Mouse (Mus musculus) midbrain, embryonic 16.5 days (tissue): ENCODE measurements around the gene Tmx4. TPM values are rescaled to one million over a fixed set of nuclear protein-coding genes. Genes with fewer than 3 reads are reported as not detected.

Experiments used
- ATAC-seq: fragments of 200-750 bp; cut with Nextera tagmentation; 2 replicates; pipeline ENCODE4 v1.8.0; 2017; ENCODE audit warnings: moderate TSS enrichment
- H3K27ac ChIP-seq: fragments of 300-500 bp; sonication (generic); 2 replicates; pipeline ENCODE4 v1.5.1; 2014; ENCODE audit warnings: mild to moderate bottlenecking, low read length, mixed read lengths
- H3K27me3 ChIP-seq: fragments of 300-500 bp; sonication (generic); 2 replicates; pipeline ENCODE4 v1.6.1; 2014; ENCODE audit warnings: low read depth, low read length, mixed read lengths; ENCODE audit not compliant: control insufficient read depth, insufficient read depth
- H3K36me3 ChIP-seq: fragments of 300-500 bp; sonication (generic); 2 replicates; pipeline ENCODE4 v1.6.1; 2014; ENCODE audit warnings: mild to moderate bottlenecking, low read length, moderate library complexity, mixed read lengths; ENCODE audit not compliant: control insufficient read depth, insufficient read depth
- H3K4me1 ChIP-seq: fragments of 300-500 bp; sonication (generic); 2 replicates; pipeline ENCODE4 v1.6.1; 2014; ENCODE audit warnings: mild to moderate bottlenecking, low read length, mixed read lengths; ENCODE audit not compliant: control insufficient read depth, insufficient read depth
- H3K4me2 ChIP-seq: fragments of 300-500 bp; sonication (generic); 2 replicates; pipeline ENCODE4 v1.6.1; 2014; ENCODE audit warnings: mild to moderate bottlenecking, low read length, mixed read lengths
- H3K4me3 ChIP-seq: fragments of 300-500 bp; sonication (generic); 2 replicates; pipeline ENCODE4 v1.5.1; 2014; ENCODE audit warnings: low read depth, mild to moderate bottlenecking, low read length, moderate library complexity, mixed read lengths
- H3K9ac ChIP-seq: fragments of 300-500 bp; sonication (generic); 2 replicates; pipeline ENCODE4 v1.6.1; 2014; ENCODE audit warnings: low read depth, low read length, mixed read lengths
- H3K9me3 ChIP-seq: fragments of 300-500 bp; sonication (generic); replicated peaks from 2 replicates; pipeline ENCODE4 v1.6.1; 2014; ENCODE audit warnings: mild to moderate bottlenecking, low read length, mixed read lengths; ENCODE audit not compliant: control insufficient read depth, poor library complexity, severe bottlenecking
- WGBS: fragments of 180-500 bp; shearing (Covaris S2); extraction: QIAGEN DNeasy Blood & Tissue Kit; methylation state at CpG from one replicate; pipeline ENCODE4 v1.1.7; 2014; 5-methylcytosine and 5-hydroxymethylcytosine counted together
- polyA plus RNA-seq: library from polyadenylated mRNA; unstranded; fragments of >200 nt; fragmentation: Nextera tagmentation; extraction: Ambion mirVana; gene quantifications from 2 replicates; pipeline ENCODE4 v1.2.1, GENCODE M21; 2015

Tmx4 gene
- polyA plus RNA-seq, 1 experiment from 2014 or later: 143 TPM

- H3K9ac ChIP-seq: no peak overlapping the region
- no peak overlapping the region for H3K4me2 ChIP-seq
- H3K27me3 ChIP-seq: no peaks in the 10 kb centered on the region
- no peaks in the 10 kb centered on the region for H3K9me3 ChIP-seq
- no peak overlapping the region for H3K27ac ChIP-seq
- no peaks in the 10 kb centered on the region for H3K4me1 ChIP-seq
- ATAC-seq: no peak
- H3K4me3 ChIP-seq: no peak overlapping the region
- no peaks in the 10 kb centered on the region for H3K36me3 ChIP-seq
These were observed 10.7 kb upstream of the Tmx4 start for GRCm38 (mm10) chr2:134654668-134655067.

- Histone ChIP-seq H3K27me3 (no peaks in the 10 kb centered on the region), H3K4me3 (no peak overlapping the region), H3K9me3 (no peaks in the 10 kb centered on the region), H3K27ac (no peak overlapping the region), H3K4me1 (peaks cover 5% of the 10 kb centered on the region; the same call in 1 of the 2 replicates), H3K4me2 (no peak overlapping the region), H3K36me3 (no peaks in the 10 kb centered on the region), H3K9ac (no peak overlapping the region)
- WGBS: 87% methylated on average over 5 of the region's 5 CpGs
- no peak for ATAC-seq
These were observed 8.8 kb upstream of the Tmx4 start for GRCm38 (mm10) chr2:134652759-134653158.

DNA sequence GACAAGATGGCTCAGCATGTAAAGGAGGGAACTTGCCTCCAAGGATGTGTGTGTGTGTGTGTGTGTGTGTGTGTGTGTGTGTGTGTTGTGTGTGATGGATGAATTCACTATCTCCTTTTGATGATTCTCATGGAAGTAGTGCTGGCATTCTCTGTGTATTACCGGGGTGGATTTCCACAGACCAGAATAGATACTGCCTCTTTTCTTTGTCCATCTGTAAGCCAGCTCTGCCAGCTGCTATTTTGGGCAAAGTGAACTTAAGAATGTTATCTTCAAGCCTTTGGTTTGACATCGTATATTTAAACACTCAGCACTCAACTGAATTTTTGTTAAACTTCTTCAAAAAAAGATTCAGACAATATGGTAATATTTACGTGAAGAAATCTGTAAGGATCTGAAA lies 5.1 kb upstream of the Tmx4 start:
- Histone ChIP-seq H3K9ac (no peak overlapping the region), H3K4me3 (no peak overlapping the region), H3K9me3 (no peaks in the 10 kb centered on the region), H3K36me3 (no peaks in the 10 kb centered on the region), H3K27ac (no peak overlapping the region), H3K4me1 (peaks cover 20% of the 10 kb centered on the region), H3K27me3 (no peaks in the 10 kb centered on the region), H3K4me2 (no peak overlapping the region)
- ATAC-seq: no peak
- WGBS: 91% methylated on average over 3 of the region's 3 CpGs

DNA sequence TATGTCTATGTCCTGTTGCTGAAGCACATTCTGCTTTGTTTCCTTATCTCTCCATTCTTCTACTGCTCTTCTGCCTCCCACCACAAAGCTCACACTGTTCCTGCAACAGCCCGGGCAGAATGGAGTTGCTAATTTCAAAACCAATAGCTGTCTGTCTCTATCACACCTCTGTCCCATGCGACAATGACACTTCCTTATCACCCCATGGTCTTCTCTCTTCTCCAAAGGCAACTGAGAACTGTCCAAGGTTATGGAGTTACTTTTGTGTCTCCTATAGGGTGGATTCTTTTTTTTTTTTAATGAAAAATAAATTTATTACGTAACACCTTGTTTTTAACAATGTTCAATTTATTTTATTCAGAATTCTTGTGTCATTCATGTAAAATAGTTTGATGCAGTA lies 1.8 kb upstream of the Tmx4 start:
- Histone ChIP-seq H3K9ac (no peak overlapping the region; the same call in 1 of the 2 replicates), H3K4me2 (no peak overlapping the region), H3K9me3 (no peaks in the 10 kb centered on the region), H3K4me1 (peaks cover 27% of the 10 kb centered on the region), H3K36me3 (no peaks in the 10 kb centered on the region), H3K27ac (peak overlapping the region; percentile 100), H3K27me3 (no peaks in the 10 kb centered on the region), H3K4me3 (no peak overlapping the region)
- no peak for ATAC-seq
- 71% methylated on average over 3 of the region's 3 CpGs for WGBS

GRCm38 (mm10) chr2:134645166-134645565 lies 1.2 kb upstream of the Tmx4 start:
- peak overlapping the region; percentile 7; the same call in 1 of the 2 replicates for H3K4me2 ChIP-seq
- H3K36me3 ChIP-seq: no peaks in the 10 kb centered on the region
- H3K4me1 ChIP-seq: peaks cover 29% of the 10 kb centered on the region
- no peak overlapping the region; the same call in 1 of the 2 replicates for H3K9ac ChIP-seq
- WGBS: 22% methylated on average over 4 of the region's 4 CpGs
- ATAC-seq: no peak
- H3K27me3 ChIP-seq: no peaks in the 10 kb centered on the region
- H3K4me3 ChIP-seq: no peak overlapping the region
- H3K9me3 ChIP-seq: no peaks in the 10 kb centered on the region
- peak overlapping the region; percentile 100 for H3K27ac ChIP-seq

DNA sequence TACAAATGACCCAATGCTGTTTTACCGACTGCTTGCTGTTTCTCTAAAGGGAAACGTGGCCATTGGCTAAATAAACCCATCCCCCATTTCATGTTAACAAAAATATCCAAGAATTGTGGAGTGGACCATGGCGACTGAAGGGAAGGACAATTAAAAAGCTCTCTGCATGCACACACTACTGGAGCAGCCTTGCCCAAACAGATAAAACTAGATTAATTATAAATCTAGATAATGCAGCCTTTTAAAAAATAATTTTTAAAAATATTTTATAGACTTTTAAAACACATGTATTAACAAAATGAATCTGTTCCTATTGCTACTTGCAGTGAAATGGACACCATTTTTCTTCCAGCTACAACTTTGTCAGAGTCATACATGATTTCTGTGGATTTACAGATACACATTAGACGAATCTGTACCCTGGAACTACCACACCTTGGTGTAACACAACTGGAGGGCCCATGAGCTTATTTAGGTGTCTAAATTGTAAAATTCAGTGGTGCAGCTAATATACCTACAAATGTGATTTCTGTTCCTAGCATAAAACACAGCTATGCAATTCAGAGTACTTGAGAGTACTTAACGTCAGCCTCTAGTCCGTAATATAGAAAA lies 462 bp upstream of the Tmx4 start:
- Histone ChIP-seq H3K9ac (0 out of 2 replicates have a peak overlapping the region, but pooled peaks have one; percentile 14), H3K27me3 (no peaks in the 10 kb centered on the region), H3K27ac (peak overlapping the region; percentile 100), H3K4me2 (peak overlapping the region; percentile 65), H3K4me3 (peak overlapping the region; percentile 76), H3K9me3 (no peaks in the 10 kb centered on the region), H3K36me3 (no peaks in the 10 kb centered on the region), H3K4me1 (peaks cover 34% of the 10 kb centered on the region)
- no peak for ATAC-seq
- 14% methylated on average over 6 of the region's 6 CpGs for WGBS

DNA sequence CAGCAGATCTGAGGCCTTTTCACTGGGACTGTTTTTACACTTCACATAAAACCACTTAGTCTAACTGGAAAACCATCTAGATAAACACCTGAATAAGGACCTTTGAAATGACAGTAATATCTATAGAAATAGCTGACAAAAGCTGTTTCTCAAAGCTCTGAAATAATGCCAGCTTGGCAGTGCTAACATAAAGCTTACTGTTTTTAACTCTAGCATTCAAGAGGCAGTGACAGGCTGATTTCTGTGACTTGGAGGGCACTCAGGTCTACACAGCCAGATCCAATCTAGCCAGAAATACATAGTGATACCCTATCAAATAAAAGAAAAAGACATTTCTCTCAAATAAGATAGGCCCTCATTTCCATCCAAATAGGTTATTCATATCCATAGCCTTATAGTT lies 1.6 kb downstream of the Tmx4 start:
- peak overlapping the region; percentile 31 for H3K9ac ChIP-seq
- peak overlapping the region; percentile 76 for H3K4me3 ChIP-seq
- no peaks in the 10 kb centered on the region for H3K9me3 ChIP-seq
- peaks cover 32% of the 10 kb centered on the region for H3K4me1 ChIP-seq
- no peaks in the 10 kb centered on the region for H3K27me3 ChIP-seq
- no peak for ATAC-seq
- H3K36me3 ChIP-seq: peaks cover 2% of the 10 kb centered on the region
- peak overlapping the region; percentile 65 for H3K4me2 ChIP-seq
- H3K27ac ChIP-seq: peak overlapping the region; percentile 13; the same call in 1 of the 2 replicates

DNA sequence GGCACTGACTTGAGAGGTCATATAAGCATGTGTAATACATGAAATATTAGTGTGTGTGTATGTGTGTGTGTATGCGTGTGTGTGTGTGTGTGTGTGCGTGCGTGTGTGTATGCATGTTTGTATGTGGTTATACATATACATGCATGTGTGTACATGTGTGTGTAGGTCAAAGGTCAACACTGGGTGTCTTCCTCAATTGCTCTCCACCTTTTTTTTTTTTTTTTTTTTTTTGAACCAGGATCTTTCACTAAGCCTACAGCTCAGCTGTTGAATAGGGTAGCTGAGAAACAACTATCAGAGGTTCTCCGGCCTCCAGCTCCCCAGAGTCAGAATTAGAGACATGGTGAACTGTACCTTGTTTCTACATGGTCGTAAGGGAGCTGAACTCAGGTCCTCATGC lies 2.6 kb downstream of the Tmx4 start:
- peaks cover 32% of the 10 kb centered on the region for H3K4me1 ChIP-seq
- H3K9ac ChIP-seq: 0 out of 2 replicates have a peak overlapping the region, but pooled peaks have one; percentile 34
- peak overlapping the region; percentile 45 for H3K4me2 ChIP-seq
- H3K27me3 ChIP-seq: no peaks in the 10 kb centered on the region
- no peaks in the 10 kb centered on the region for H3K9me3 ChIP-seq
- no peak overlapping the region for H3K27ac ChIP-seq
- WGBS: 95% methylated on average over 5 of the region's 5 CpGs
- H3K36me3 ChIP-seq: peaks cover 2% of the 10 kb centered on the region
- 0 out of 2 replicates have a peak overlapping the region, but pooled peaks have one; percentile 9 for H3K4me3 ChIP-seq
- ATAC-seq: no peak

DNA sequence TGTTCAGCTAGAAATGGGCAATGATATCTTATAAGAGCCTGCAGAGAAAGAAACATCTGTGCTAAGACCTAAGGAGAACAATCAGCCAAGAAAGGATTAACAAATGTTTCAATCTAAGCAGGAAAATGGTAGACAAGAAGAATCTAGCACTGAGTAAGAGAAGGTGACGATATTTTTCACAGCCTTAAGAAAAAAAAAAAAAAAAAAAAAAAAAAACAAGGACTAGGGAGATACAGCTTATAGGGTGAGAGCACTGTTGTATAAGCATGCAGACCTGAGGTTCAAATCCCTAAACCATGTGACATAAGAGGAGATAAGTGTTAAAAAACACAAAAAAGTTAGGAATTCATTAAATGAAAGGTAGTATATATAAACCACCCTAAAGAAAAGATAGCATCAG lies 3.5 kb downstream of the Tmx4 start:
- Histone ChIP-seq H3K9me3 (no peaks in the 10 kb centered on the region), H3K27me3 (no peaks in the 10 kb centered on the region), H3K36me3 (peaks cover 2% of the 10 kb centered on the region), H3K4me3 (no peak overlapping the region), H3K9ac (no peak overlapping the region), H3K27ac (no peak overlapping the region), H3K4me2 (peak overlapping the region; percentile 32), H3K4me1 (peaks cover 28% of the 10 kb centered on the region)
- no peak for ATAC-seq
- 61% methylated on average over 1 of the region's 1 CpGs for WGBS
